Mouse (Mus musculus) brain, embryonic 18.5 days (tissue): ENCODE data around the gene Inka2.
"Not testable (repeated sequence)": the region's sequence is repeated elsewhere in the genome, so short reads cannot be mapped to it uniquely, and the experiment has no call there.

Source experiments
- DNase-seq: peaks from one replicate; pipeline ENCODE4 v3.0.0-alpha.2; 2012; ENCODE audit warnings: low read depth, low spot score

Inka2 gene

DNA sequence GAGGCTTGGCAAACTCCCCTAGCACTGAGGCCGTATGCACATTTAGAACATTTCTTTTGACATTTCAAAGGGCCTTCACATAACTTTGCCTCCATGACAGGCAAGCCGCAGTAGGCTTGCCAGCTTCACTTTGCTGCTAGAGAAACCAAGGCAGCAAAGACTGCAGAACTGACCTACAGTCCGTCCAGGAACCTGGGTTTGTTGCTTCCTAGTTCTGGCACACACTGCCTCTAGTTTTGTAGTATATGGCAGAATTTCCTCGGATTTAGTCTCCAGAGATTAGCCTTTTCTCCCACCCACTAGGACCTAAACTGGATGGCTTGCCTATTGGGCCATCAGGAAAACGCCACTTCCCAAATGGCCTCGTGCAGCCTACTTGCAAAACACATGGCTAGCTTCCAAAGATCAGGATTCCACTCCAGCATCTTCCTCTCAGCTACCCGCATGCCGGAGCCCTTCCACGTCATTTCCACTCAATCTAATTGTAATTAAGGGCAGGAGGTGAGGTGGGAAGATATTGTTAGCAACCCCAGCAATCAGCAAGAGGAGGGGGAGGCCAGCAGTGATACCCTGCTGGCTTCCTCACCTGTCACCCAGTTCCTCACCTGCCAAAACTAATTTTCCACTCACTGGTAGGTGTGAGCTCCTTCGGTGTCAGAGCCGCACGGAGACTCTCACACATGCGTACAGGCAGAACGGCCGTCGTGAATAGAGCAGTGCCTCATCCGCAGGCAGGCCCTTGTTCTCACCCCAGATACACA is 7.8 kb upstream of the Inka2 start:
- DNase-seq = no peak

DNA sequence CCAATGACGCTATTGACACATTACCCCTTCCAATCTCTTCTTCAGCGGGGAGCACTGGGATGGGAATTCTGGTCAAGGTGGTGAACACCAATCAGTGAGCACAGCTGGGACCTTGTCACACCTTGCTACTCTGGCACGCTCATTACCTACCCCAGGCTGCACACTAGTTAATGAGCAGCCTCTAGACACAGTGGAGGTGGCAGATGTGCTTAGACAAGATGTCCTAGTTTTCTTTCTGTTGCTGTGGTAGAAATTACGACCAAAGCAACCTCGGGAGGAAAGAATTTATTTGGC is 7.3 kb upstream of the Inka2 start:
- no peak for DNase-seq

DNA sequence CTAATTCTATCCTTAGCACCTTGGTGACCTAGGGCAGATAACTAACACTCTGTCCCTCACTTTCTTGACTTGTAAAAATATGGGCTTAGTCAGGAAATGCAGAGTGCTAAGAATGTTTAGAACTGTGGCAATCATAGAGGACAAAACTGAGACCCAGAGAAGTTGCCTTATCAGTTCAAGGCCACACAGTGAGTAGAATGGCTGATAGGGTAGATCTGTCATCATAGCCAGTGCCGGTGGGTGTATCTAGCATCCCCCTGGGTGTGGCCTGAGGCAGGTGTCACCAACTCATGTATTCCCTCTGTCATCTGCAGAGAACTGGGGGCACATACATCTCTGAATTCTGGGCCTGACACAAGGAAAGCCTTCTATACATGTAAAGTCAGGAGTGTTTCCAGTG is 6.1 kb upstream of the Inka2 start:
- DNase-seq = no peak

DNA sequence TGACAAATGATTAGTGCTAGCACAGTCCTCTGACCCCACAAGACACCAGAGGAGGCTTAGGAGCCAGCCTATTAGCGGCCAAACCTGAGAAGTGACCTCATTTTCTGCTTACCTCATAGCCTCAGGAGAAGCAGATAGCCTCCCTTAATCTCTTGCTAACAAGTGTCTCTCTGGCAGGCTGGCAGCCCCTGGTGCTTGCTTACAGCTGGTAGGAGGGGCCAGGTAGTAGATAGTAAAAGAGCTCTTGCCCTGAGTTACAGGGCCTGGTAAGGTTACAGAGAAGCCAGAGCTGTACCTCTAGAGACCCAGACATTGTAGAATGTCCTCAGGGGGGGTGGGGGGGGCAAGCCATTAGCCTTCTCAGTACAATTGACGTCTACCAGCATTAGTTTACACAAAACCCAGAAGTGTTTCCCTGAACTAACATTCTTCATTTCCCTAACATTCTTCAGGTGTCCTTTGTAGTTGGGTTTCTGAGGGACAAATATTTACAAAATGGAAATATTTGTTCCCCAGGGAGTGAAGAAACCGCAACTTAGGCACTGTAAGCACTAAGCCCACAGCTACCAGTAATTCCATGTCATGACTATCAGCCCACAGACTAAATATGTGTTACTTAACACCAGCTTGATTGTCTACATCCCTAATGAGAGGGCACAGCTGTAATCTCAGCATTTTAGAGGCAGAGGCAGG is 5.0 kb upstream of the Inka2 start:
- no peak for DNase-seq

DNA sequence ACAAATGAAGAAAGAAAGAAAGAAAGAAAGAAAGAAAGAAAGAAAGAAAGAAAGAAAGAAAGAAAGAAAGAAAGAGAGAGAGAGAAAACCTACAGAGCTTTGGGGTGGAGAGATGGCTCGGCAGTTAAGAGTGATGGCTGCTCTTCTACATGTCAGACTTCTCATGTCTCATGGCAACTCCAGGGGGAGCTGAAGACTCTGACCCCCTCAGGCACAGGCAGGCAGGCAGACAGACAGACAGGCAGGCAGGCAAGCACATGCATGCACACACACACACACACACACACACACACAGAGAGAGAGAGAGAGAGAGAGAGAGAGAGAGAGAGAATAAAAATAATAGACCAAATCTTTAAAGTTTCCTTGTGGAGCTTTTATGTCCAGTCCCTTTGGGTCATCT is 3.6 kb upstream of the Inka2 start:
- DNase-seq = not testable (repeated sequence)

DNA sequence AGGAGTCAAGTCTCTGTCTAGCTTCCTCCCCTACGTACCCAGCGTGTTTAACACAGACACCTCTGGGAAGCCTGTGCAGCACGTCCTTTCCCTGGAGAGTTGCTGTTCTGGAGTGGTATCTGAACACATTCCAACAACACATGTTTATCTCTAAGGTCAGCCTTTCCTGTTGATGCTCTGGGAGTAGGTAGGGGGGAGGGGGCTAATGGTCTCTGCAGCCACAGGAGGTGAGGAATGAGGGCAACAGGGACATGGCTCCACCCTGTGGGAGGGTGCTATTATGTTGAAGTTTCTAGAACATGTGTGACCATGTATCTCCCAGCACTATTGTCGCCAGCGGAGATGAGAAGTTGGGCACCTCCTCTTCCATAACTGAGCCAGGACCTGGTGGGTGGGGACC is 3.0 kb upstream of the Inka2 start:
- DNase-seq = no peak

DNA sequence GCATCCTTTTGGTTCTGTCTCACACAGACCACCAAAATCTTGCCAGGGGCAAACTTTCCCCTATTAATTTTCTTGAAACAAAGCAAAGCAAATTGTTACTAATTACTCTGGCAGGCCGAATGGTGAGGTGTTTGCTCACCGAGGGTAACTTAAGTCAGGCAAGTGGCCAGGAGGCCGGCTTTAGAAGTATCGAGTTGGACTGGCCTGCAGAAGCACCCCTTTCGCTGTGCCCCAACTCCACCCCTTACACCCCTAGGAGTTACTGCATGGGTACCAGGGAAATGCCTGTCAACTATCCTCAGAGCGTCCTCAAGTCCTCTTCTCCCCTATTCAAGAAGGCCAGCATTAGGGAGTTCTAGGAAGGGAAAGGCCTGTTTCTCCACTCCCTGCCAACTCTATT is 828 bp upstream of the Inka2 start:
- no peak for DNase-seq

DNA sequence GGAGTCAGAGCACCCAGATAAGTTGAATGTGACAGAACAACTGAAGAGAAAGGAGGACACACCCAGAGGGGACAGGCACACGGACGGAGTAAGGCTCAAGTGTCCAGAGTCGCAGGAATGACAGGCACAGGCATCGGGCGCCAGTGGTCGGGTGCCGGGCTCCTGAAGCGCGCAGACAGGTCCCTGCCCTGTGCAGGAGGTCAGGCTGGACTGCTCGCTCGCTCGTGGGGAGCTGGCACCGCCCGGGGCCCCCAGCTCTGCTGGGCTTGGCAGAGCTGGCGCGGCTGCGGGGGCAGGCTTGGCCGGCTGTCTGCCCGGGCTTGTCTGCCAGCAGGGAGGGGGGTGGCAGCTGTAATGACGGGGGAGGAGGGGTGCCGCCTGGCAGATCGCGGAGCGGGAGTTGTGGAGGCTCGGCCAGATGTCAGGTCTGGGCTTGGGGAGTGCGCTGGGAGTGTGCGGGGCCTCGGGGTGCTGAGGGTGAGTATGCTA is 706 bp downstream of the Inka2 start:
- no peak for DNase-seq

DNA sequence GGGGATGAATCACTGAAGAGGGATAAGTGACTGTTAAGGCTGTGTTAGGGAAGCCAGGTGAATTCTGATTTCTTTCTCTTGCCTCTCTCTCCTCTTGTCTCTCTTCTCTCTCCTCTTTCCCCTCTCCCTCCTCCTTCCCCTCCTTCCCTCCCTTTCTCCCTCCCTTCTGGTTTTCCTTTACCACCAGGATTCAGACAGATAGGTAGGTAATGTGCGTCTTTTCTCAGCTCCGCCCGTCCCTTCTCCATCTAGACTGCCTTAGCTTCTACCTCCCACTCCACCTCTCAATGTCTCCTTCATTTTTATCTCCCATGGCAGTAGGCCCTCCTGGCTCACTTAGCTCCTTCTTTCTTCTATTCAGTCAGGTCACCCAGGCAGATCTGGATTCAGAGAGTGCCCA is 1.2 kb downstream of the Inka2 start:
- DNase-seq = no peak

DNA sequence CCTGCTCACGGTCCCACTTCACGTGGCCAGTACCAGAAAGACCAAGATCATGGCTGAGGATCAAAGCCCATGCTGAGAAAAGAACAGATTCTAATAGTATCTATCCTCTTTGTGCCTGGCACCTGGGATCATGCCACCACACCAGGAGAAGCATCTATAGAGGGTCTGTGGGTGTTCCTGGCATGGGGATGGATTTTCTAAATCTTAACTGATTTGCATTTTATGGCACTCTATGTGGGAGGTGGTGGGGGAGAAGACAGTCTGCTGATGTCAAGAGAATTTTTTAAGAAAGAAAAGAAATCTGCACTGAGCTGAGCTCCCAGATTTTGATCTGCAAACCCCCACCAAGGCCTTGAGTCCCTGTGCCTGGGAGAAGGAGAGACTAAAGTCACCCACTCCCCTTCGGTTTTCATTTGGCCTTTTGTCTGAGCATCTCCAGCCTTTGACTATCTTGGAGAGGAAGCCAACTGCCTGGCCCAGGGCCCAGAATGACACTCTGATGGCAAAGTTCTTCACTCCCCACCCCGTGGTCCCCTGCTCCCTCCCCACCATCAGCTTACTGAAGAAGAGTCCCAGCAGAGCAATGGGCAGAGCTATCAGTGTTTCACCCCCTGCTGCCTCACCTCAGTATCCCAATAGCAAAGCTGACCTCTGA is 2.1 kb downstream of the Inka2 start:
- no peak for DNase-seq

DNA sequence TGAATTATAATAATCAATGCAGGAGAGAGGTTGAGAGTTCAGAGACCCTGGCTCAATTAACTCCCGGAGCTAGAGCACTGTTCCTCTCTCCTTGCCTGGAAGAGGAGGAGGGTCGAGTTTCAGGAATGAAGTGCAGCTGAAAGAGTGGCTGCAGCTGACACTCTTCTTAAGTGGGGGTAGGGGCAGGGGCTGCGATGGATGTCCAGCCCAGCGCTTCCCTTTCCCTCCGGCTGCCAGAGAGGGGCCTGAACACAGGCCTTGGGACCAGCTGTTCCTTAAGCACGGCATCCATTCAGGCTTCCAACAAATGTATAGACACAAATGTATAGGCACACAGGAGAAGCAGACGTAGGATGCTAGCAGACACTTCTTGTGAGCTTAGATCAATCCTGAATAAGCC is 3.2 kb downstream of the Inka2 start:
- no peak for DNase-seq

DNA sequence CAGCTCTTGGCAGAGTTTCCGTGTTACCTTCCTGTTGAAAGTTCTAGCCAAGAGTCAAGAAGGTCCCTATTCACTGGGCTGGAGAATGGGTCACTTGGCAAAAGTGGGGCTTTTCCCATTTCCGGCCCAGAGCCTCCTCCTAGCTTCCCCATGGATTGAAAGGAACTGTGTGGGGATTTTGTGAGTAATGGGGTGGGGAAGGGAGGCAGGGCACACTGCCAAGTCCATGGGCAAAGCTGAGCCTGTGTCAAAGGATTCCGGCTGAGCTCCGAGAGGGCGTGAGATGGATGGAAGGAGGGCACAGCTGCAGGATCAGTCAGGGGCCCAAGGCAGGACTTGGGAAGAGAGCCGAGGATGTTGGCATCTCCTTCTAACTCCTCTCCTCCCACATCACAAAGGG is 5.8 kb downstream of the Inka2 start:
- no peak for DNase-seq

DNA sequence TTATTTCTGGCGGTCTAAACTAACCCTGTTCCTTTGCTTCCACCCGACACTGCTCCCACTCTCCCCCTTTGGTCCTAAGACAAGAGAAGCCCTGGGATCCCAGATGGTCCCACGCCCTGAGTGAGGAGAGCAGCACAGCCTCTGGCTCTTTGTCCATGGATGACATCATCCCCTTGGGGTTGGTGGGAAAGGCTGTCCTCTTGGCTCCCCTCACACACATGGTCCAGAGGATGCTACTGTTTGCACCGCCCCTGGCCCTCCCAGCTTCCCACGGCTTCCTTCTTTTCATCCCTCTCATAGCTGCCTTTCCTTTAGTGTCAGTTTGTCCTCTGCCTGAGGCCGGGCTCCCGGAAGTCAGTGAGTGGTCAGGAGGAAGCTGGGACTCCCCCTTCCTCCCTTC is 7.3 kb downstream of the Inka2 start:
- DNase-seq = no peak

DNA sequence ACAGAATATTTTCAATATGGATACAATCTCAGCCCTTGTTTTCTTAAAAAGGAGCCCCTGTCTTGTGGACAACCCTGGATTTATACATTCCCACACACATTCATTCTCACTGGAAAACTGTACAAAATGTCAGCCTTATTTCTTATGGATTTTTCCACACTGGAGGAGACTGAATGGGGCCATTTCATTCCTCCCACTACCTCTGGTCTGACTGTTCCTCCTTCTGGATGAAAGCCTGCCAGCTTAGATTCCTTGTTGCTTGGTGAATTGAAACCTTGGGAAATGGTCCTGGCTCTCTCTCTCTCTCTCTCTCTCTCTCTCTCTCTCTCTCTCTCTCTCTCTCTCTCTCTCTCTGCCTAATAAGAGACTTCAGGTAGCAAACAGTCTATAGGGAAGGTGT is 8.4 kb downstream of the Inka2 start:
- DNase-seq = no peak

DNA sequence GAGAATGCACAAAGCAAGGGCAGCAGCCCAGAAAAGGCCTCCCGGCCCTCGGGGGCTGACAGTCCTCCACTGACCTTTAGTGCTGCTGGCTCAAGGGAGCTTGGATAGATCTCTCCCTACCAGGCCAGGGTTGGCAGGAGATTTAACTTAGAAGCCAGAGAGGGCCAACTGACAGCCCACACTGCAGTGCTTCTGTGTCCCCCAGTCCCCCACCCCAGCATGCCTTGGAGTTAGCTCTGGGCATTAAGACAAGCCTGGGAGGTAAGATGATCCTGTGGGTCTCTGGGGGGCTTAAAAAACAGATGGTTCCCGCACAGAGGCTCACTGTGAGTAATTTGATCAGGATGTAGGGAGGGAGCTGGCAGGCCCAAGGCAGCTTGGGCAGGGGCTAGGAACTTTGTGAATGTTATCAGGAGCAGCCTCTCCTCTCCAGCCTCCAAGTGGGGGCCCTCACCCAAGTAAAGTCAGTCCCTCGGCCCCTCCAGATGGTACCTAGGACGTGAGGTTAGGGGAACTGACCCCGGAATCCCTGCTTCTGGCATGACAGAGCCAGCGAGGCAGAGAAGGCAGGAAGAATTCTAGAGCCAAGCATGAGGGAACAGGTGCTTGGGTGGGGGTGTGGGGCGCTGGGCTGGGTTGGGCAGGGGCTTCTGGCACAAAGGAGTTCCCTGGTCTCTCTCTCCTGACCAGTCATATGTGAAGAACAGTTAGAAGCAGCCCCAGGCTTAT is 9.9 kb downstream of the Inka2 start:
- no peak for DNase-seq

DNA sequence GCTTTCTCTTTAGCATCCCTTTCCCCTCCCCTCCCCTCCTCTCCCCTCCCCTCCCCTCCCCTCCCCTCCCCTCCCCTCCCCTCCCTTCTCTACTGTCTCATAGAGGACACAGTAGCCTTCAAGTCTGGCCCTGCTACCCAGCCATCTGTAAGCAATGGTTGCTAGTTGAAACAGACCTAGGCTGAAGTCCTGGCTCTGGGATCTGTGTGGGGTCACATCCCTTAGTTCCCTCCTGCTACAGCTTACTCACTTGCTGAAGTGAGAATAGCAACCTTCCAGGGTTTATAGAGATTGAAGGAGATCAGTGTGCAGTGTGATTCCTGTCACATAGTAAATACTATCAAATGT is 10.4 kb downstream of the Inka2 start:
- DNase-seq = no peak

DNA sequence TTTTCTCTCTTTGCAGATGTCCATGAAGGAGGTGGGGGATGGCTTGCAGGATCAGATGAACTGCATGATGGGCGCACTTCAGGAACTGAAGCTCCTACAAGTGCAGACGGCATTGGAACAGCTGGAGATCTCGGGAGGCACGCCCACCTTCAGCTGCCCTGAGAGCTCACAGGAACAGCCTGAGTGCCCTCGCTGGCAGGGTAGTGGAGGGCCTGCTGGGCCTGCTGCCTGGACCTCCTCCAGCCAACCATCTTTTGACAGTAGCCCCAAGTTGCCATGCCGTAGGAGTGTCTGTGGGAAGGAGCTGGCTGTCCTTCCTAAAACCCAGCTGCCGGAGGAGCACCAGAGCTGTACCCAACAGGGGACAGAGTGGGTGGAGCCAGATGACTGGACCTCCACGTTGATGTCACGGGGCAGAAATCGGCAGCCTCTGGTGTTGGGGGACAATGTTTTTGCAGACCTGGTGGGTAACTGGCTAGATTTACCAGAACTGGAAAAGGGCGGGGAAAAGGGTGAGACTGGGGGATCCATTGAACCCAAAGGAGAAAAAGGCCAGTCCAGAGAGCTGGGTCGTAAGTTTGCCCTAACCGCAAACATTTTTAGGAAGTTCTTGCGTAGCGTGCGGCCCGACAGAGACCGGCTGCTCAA is 12.1 kb downstream of the Inka2 start:
- no peak for DNase-seq

DNA sequence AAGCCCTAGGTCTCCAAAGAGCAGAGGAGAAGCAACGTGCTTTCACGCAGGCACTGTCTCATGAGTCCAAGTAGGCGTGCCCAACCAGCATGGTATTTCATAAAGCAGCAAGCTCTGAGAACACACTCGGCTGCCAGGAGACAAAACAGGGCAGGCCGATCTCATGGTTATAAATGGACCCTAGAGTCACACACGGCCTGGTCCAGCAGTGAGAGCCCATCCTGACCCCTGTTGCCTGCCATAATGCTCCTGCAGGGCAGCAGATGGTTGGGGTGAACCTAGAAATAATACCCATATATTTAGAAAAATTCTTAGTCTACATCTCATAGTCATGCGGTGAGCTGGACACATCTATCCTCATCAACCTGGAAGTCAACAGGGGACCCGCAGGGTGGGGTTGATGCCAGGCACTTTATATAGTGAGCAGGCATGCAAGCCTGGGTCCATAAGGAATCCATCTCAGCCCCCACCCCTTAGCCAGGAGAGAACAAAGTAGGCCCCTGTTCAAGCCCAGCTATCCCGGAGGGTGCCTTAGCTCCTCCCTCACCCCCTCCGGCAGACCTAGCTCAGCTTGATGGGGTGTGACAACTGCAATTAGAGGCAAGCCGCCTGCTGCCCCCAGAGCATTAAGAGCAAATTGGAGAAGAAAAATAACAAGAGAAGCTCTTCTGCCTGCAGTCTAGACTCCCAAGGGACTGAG is 13.6 kb downstream of the Inka2 start:
- no peak for DNase-seq

DNA sequence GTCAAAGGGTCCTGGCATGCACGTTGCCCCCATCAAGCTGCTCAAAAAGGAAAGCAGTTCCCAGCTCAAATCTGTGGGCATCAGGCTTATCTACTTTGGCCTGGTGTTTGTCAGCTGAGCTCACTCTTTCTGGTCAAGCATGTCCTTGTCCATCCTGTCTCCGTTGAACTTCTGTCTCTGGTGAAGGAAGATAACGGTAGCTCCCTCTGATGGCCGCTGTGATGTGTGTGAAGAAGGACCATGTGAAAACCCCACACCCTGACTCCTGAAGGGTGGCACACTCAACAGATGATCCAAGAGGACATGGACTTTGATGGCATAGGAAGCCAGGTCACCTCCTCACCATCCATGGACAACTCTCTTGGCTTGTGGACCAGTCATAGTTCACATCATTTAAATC is 14.3 kb downstream of the Inka2 start:
- no peak for DNase-seq

DNA sequence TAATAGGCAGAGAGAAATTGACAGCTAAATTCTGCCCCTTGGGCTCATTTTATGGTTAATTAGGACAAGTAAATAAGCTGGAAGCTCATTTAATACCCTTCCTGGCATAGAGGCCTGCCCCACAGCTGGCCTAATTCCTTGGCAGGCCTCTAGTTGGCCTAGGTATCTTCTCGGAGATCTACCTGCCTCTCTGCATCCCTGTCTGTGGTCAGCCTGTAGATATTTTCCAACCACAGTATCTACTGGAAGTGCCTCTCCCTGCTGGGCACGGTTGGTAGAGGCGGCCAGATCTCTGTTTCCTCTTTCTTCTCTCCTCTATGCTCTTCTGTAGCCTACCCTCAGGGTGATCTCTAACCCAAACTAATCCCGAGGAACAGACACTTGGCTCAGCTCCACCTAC is 15.6 kb downstream of the Inka2 start:
- DNase-seq = no peak

DNA sequence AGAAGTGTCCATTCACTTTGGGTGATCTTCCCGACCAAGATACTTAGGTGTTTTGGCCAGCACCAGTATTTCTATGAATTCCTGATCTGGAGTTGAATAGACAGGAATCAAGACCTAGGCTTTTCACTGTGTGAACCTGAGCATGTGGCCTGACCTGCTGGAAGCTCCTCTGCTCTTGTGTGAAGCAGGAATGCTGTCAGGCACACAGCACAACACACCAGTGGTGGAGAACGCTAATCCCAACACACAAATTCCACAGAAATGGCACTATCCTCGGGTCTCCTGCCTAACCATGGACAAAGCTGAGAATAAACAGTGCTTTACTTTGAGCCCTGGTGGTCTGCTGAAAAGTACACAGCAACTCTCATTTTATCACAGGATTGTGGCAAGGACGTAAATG is 16.1 kb downstream of the Inka2 start:
- DNase-seq = no peak
